Mouse (Mus musculus) limb, embryonic 10.5 days (tissue): ENCODE data around the gene Tnf. TPM values are rescaled to one million over a fixed set of nuclear protein-coding genes. Genes with fewer than 3 reads are reported as not detected.

Experiments used
- DNase-seq: peaks from one replicate; pipeline ENCODE4 v3.0.0-alpha.2; 2017; ENCODE audit warnings: low spot score
- H3K27ac ChIP-seq: fragments of 300-500 bp; sonication (generic); 2 replicates; pipeline ENCODE4 v1.5.1; 2016; ENCODE audit warnings: mild to moderate bottlenecking
- H3K27me3 ChIP-seq: fragments of 300-500 bp; sonication (generic); 2 replicates; pipeline ENCODE4 v1.6.1; 2016; ENCODE audit warnings: low read depth, mild to moderate bottlenecking; ENCODE audit not compliant: poor library complexity, severe bottlenecking
- H3K36me3 ChIP-seq: fragments of 300-500 bp; sonication (generic); 2 replicates; pipeline ENCODE4 v1.6.1; 2016; ENCODE audit warnings: mild to moderate bottlenecking, moderate library complexity
- H3K4me1 ChIP-seq: fragments of 300-500 bp; sonication (generic); 2 replicates; pipeline ENCODE4 v1.6.1; 2016
- H3K4me3 ChIP-seq: fragments of 300-500 bp; sonication (generic); 2 replicates; pipeline ENCODE4 v1.5.1; 2016; ENCODE audit warnings: mild to moderate bottlenecking, moderate library complexity
- H3K9me3 ChIP-seq: fragments of 300-500 bp; sonication (generic); replicated peaks from 2 replicates; pipeline ENCODE4 v1.6.1; 2016; ENCODE audit warnings: mild to moderate bottlenecking
- WGBS: fragments of 180-500 bp; shearing (Covaris S2); methylation state at CpG from one replicate; pipeline ENCODE4 v1.1.7; 2016; 5-methylcytosine and 5-hydroxymethylcytosine counted together
- polyA plus RNA-seq: library from polyadenylated mRNA; unstranded; fragments of >200 nt; fragmentation: Nextera tagmentation; extraction: Ambion mirVana; gene quantifications from 2 replicates; pipeline ENCODE4 v1.2.1, GENCODE M21; 2016

Tnf gene
- polyA plus RNA-seq, 1 experiment from 2014 or later = not detected

- DNase-seq = no peak
- H3K27me3 ChIP-seq = no peaks in the 10 kb centered on the region
- H3K36me3 ChIP-seq = no peaks in the 10 kb centered on the region
- WGBS = 69% methylated on average over 11 of the region's 11 CpGs
- no peaks in the 10 kb centered on the region for H3K9me3 ChIP-seq
- no peak overlapping the region for H3K4me3 ChIP-seq
- no peak overlapping the region for H3K27ac ChIP-seq
- H3K4me1 ChIP-seq = peaks cover 11% of the 10 kb centered on the region
These were observed 29.2 kb downstream of the Tnf start for GRCm38 (mm10) chr17:35172445-35173234.

- no peaks in the 10 kb centered on the region for H3K27me3 ChIP-seq
- no peak overlapping the region for H3K4me3 ChIP-seq
- no peaks in the 10 kb centered on the region for H3K9me3 ChIP-seq
- peaks cover 12% of the 10 kb centered on the region for H3K4me1 ChIP-seq
- WGBS = 29% methylated on average over 4 of the region's 4 CpGs
- DNase-seq = no peak
- no peaks in the 10 kb centered on the region for H3K36me3 ChIP-seq
- H3K27ac ChIP-seq = peak overlapping the region; percentile 36; the same call in 1 of the 2 replicates
These were observed 33.1 kb downstream of the Tnf start for GRCm38 (mm10) chr17:35168541-35169207.

GRCm38 (mm10) chr17:35167794-35168193, 34.0 kb downstream of the Tnf start:
- peaks cover 2% of the 10 kb centered on the region for H3K36me3 ChIP-seq
- no peak for DNase-seq
- 90% methylated on average over 7 of the region's 7 CpGs for WGBS
- no peak overlapping the region for H3K27ac ChIP-seq
- no peak overlapping the region for H3K4me3 ChIP-seq
- no peaks in the 10 kb centered on the region for H3K9me3 ChIP-seq
- peaks cover 18% of the 10 kb centered on the region for H3K4me1 ChIP-seq
- H3K27me3 ChIP-seq = no peaks in the 10 kb centered on the region

GRCm38 (mm10) chr17:35166352-35167035, 35.3 kb downstream of the Tnf start:
- peak overlapping the region; percentile 98 for H3K4me3 ChIP-seq
- H3K27me3 ChIP-seq = no peaks in the 10 kb centered on the region
- H3K36me3 ChIP-seq = peaks cover 15% of the 10 kb centered on the region
- DNase-seq = no peak
- 76% methylated on average over 8 of the region's 8 CpGs for WGBS
- peak overlapping the region; percentile 99 for H3K27ac ChIP-seq
- H3K9me3 ChIP-seq = no peaks in the 10 kb centered on the region
- peaks cover 31% of the 10 kb centered on the region for H3K4me1 ChIP-seq

GRCm38 (mm10) chr17:35165451-35166155, 36.2 kb downstream of the Tnf start:
- H3K9me3 ChIP-seq = no peaks in the 10 kb centered on the region
- H3K4me1 ChIP-seq = peaks cover 32% of the 10 kb centered on the region
- H3K27me3 ChIP-seq = no peaks in the 10 kb centered on the region
- H3K27ac ChIP-seq = peak overlapping the region; percentile 99
- no peak for DNase-seq
- H3K36me3 ChIP-seq = peaks cover 24% of the 10 kb centered on the region
- peak overlapping the region; percentile 98 for H3K4me3 ChIP-seq
- WGBS = 32% methylated on average over 12 of the region's 12 CpGs

- WGBS = under 1% methylated on average over 64 of the region's 89 CpGs
These were observed 37.0 kb downstream of the Tnf start, which contains the start of gene Prrc2a for GRCm38 (mm10) chr17:35164568-35165450. TSS of gene Prrc2a (minus strand) at chr17:35164897.

GRCm38 (mm10) chr17:35164218-35164567, 37.6 kb downstream of the Tnf start:
- H3K36me3 ChIP-seq = peaks cover 38% of the 10 kb centered on the region
- DNase-seq = no peak
- H3K4me1 ChIP-seq = peaks cover 32% of the 10 kb centered on the region
- no peaks in the 10 kb centered on the region for H3K9me3 ChIP-seq
- 0% methylated on average over 28 of the region's 28 CpGs for WGBS
- H3K27me3 ChIP-seq = no peaks in the 10 kb centered on the region
- peak overlapping the region; percentile 98 for H3K4me3 ChIP-seq
- H3K27ac ChIP-seq = peak overlapping the region; percentile 99

More at GRCm38 (mm10) chr17:35164568-35165450, 37.0 kb downstream of the Tnf start, which contains the start of gene Prrc2a:
- H3K36me3 ChIP-seq = peaks cover 32% of the 10 kb centered on the region
- peak within 1 kb of the TSS; percentile 98 for H3K4me3 ChIP-seq
- peaks cover 32% of the 10 kb centered on the region for H3K4me1 ChIP-seq
- peak within 1 kb of the TSS; percentile 99 for H3K27ac ChIP-seq
- no peaks in the 10 kb centered on the region for H3K27me3 ChIP-seq
- DNase-seq = peak; percentile 96
- no peaks in the 10 kb centered on the region for H3K9me3 ChIP-seq

- Histone ChIP-seq H3K36me3 (peaks cover 45% of the 10 kb centered on the region), H3K4me3 (peak overlapping the region; percentile 98), H3K27ac (peak overlapping the region; percentile 99), H3K4me1 (peaks cover 32% of the 10 kb centered on the region), H3K27me3 (no peaks in the 10 kb centered on the region), H3K9me3 (no peaks in the 10 kb centered on the region)
- DNase-seq = no peak
- WGBS = 25% methylated on average over 8 of the region's 8 CpGs
These were observed 38.3 kb downstream of the Tnf start for GRCm38 (mm10) chr17:35163326-35164081.

- peaks cover 32% of the 10 kb centered on the region for H3K4me1 ChIP-seq
- WGBS = 74% methylated on average over 12 of the region's 12 CpGs
- no peak for DNase-seq
- no peaks in the 10 kb centered on the region for H3K9me3 ChIP-seq
- H3K36me3 ChIP-seq = peaks cover 53% of the 10 kb centered on the region
- no peaks in the 10 kb centered on the region for H3K27me3 ChIP-seq
- peak overlapping the region; percentile 58; the same call in 1 of the 2 replicates for H3K27ac ChIP-seq
- H3K4me3 ChIP-seq = peak overlapping the region; percentile 98
These were observed 39.1 kb downstream of the Tnf start for GRCm38 (mm10) chr17:35162730-35163129.

GRCm38 (mm10) chr17:35162121-35162520, 39.7 kb downstream of the Tnf start:
- Histone ChIP-seq H3K4me1 (peaks cover 32% of the 10 kb centered on the region), H3K27ac (no peak overlapping the region), H3K4me3 (peak overlapping the region; percentile 98), H3K36me3 (peaks cover 59% of the 10 kb centered on the region), H3K27me3 (no peaks in the 10 kb centered on the region), H3K9me3 (no peaks in the 10 kb centered on the region)
- DNase-seq = no peak
- WGBS = 90% methylated on average over 14 of the region's 14 CpGs

- Histone ChIP-seq H3K4me3 (peak overlapping the region; percentile 15; the same call in 1 of the 2 replicates), H3K36me3 (peaks cover 66% of the 10 kb centered on the region), H3K27me3 (no peaks in the 10 kb centered on the region), H3K4me1 (peaks cover 32% of the 10 kb centered on the region), H3K27ac (no peak overlapping the region), H3K9me3 (no peaks in the 10 kb centered on the region)
- WGBS = 87% methylated on average over 11 of the region's 11 CpGs
- DNase-seq = no peak
These were observed 40.4 kb downstream of the Tnf start for GRCm38 (mm10) chr17:35161421-35161820.
